ENCODE assay signal across 9 mouse cellular contexts in genomic region chr6:129232842-129233205, GRCm38 (mm10). TPM values are rescaled to one million over a fixed set of nuclear protein-coding genes. Genes with fewer than 3 reads are reported as not detected.
A peak's percentile ranks its signal among the peaks of the same experiment; 100 is the strongest.
DNase-seq lines count a peak whose midpoint lies in the region; ATAC-seq and TF ChIP-seq lines count a peak whose summit lies in the region.
"Had no signal": no experiment of that assay in that cellular context is flagged by ENCODE, and none has a peak within 500 bp of the region (broad histone marks: within the 10 kb centered on the region; RNA-seq: fewer than 3 reads in every experiment).

No protein-coding gene starts in this region.

- no peak overlapping the region for H3K27ac ChIP-seq in heart, embryonic 11.5 days (ENCODE audit: low read depth, low read length)
- H3K27ac ChIP-seq in heart, postnatal 0 days (ENCODE audit: low read depth): peak overlapping the region; percentile 80
- peak overlapping the region; percentile 36; the same call in 1 of the 2 replicates for H3K27ac ChIP-seq in lung, embryonic 14.5 days (ENCODE audit: low read depth)
- peak overlapping the region; percentile 49 for H3K27ac ChIP-seq in stomach, embryonic 15.5 days

- DNase-seq in heart, adult 11 months: peak; percentile 99
- DNase-seq in ES-CJ7 (ENCODE audit: low read depth, low spot score): peak; percentile 62
- peak; percentile 61 for DNase-seq in heart, postnatal 0 days (ENCODE audit: low spot score)
- peak; percentile 78 for DNase-seq in lung, embryonic 14.5 days
- DNase-seq in retina, postnatal 1 day: no peak
- no peak for DNase-seq in left cerebral cortex, adult 18-20 months (ENCODE audit: low spot score in 2 of 2)

- WGBS in heart, embryonic 11.5 days (ENCODE audit: insufficient replicate concordance): 72% methylated on average over 9 of the region's 9 CpGs
- 49% methylated on average over 9 of the region's 9 CpGs for WGBS in heart, postnatal 0 days
- 47% methylated on average over 9 of the region's 9 CpGs for WGBS in lung, embryonic 14.5 days
- WGBS in stomach, embryonic 15.5 days: 60% methylated on average over 9 of the region's 9 CpGs

- TF ChIP-seq EP300 in heart, postnatal 0 days (IDR thresholded peaks at IDR 0.05; ENCODE audit: low read depth): no peak

- no peak for TF ChIP-seq CTCF in heart, postnatal 0 days (IDR thresholded peaks at IDR 0.05; ENCODE audit: low read depth)
- TF ChIP-seq CTCF in lung, embryonic 14.5 days (IDR thresholded peaks at IDR 0.05; ENCODE audit: low read depth): no peak

- no peak for ATAC-seq in heart, embryonic 11.5 days (replicated peaks; ENCODE audit: insufficient number of reproducible peaks, low FRiP score, low TSS enrichment)
- ATAC-seq in heart, postnatal 0 days (ENCODE audit: insufficient read depth, low read depth): peak; percentile 50
- no peak for ATAC-seq in lung, embryonic 14.5 days (ENCODE audit: insufficient read depth)
- ATAC-seq in stomach, embryonic 15.5 days (ENCODE audit: insufficient read depth, low FRiP score, low read depth): no peak

- no peaks in the 10 kb centered on the region for H3K27me3 ChIP-seq in heart, embryonic 11.5 days (ENCODE audit: control insufficient read depth, insufficient read depth, low read length)
- no peaks in the 10 kb centered on the region for H3K27me3 ChIP-seq in heart, postnatal 0 days (ENCODE audit: control insufficient read depth, insufficient read depth, low read length)
- H3K27me3 ChIP-seq in lung, embryonic 14.5 days (ENCODE audit: insufficient read depth, low read length): no peaks in the 10 kb centered on the region
- no peaks in the 10 kb centered on the region for H3K27me3 ChIP-seq in stomach, embryonic 15.5 days (replicated peaks)

- H3K36me3 ChIP-seq in heart, embryonic 11.5 days (ENCODE audit: control insufficient read depth, insufficient read depth, low read length): no peaks in the 10 kb centered on the region
- no peaks in the 10 kb centered on the region for H3K36me3 ChIP-seq in heart, postnatal 0 days (replicated peaks; ENCODE audit: control insufficient read depth, insufficient read depth, low read length)
- no peaks in the 10 kb centered on the region for H3K36me3 ChIP-seq in lung, embryonic 14.5 days (ENCODE audit: insufficient read depth)
- H3K36me3 ChIP-seq in stomach, embryonic 15.5 days: no peaks in the 10 kb centered on the region

- no peak overlapping the region for H3K9ac ChIP-seq in heart, embryonic 11.5 days (ENCODE audit: low read depth, low read length)
- H3K9ac ChIP-seq in heart, postnatal 0 days (replicated peaks; ENCODE audit: low read depth, low read length): no peak overlapping the region
- H3K9ac ChIP-seq in lung, embryonic 14.5 days: no peak overlapping the region
- H3K9ac ChIP-seq in stomach, embryonic 15.5 days: no peak overlapping the region

- no peak overlapping the region for H3K4me3 ChIP-seq in heart, embryonic 11.5 days (ENCODE audit: low read depth, low read length)
- H3K4me3 ChIP-seq in heart, postnatal 0 days (ENCODE audit: low read depth, low read length): no peak overlapping the region
- no peak overlapping the region for H3K4me3 ChIP-seq in lung, embryonic 14.5 days (ENCODE audit: low read depth, low read length)
- H3K4me3 ChIP-seq in stomach, embryonic 15.5 days (replicated peaks): no peak overlapping the region

- no peaks in the 10 kb centered on the region; the same call in 1 of the 2 replicates for H3K4me1 ChIP-seq in heart, embryonic 11.5 days (ENCODE audit: control insufficient read depth, insufficient read depth, low read length)
- peaks cover 30% of the 10 kb centered on the region for H3K4me1 ChIP-seq in heart, postnatal 0 days (ENCODE audit: control insufficient read depth, insufficient read depth)
- peaks cover 21% of the 10 kb centered on the region for H3K4me1 ChIP-seq in lung, embryonic 14.5 days (ENCODE audit: insufficient read depth)
- 0 out of 2 replicates have a peak, but pooled peaks cover 22% of the 10 kb centered on the region for H3K4me1 ChIP-seq in stomach, embryonic 15.5 days

- H3K4me2 ChIP-seq in heart, embryonic 11.5 days: no peak overlapping the region
- H3K4me2 ChIP-seq in heart, postnatal 0 days (ENCODE audit: low read depth, low read length): no peak overlapping the region
- no peak overlapping the region for H3K4me2 ChIP-seq in lung, embryonic 14.5 days
- no peak overlapping the region for H3K4me2 ChIP-seq in stomach, embryonic 15.5 days

- no peaks in the 10 kb centered on the region for H3K9me3 ChIP-seq in heart, embryonic 11.5 days (replicated peaks; ENCODE audit: control insufficient read depth, low read length)
- H3K9me3 ChIP-seq in heart, postnatal 0 days (replicated peaks; ENCODE audit: control insufficient read depth, low read length): no peaks in the 10 kb centered on the region
- H3K9me3 ChIP-seq in lung, embryonic 14.5 days (ENCODE audit: low read depth, low read length): no peaks in the 10 kb centered on the region
- no peaks in the 10 kb centered on the region for H3K9me3 ChIP-seq in stomach, embryonic 15.5 days

RNA-seq across cellular contexts. Expression of gene Cd69, which starts 42.4 kb away (rescaled TPM):
- not detected in 2 replicates for polyA plus RNA-seq in heart, embryonic 11.5 days (2014; fragmentation: Nextera tagmentation; extraction: Ambion mirVana)
- total RNA-seq in heart, postnatal 0 days (2014; rRNA removed; ENCODE audit: low replicate concordance): not detected in 2 replicates
- not detected in 2 replicates for polyA plus RNA-seq in heart, postnatal 0 days (2015; fragmentation: Nextera tagmentation; extraction: Ambion mirVana)
- polyA plus RNA-seq in lung, embryonic 14.5 days (2014; fragmentation: Nextera tagmentation; extraction: Ambion mirVana): not detected in 2 replicates
- 0.40 and 0.59 TPM in 2 replicates for polyA plus RNA-seq in stomach, embryonic 15.5 days (2015; fragmentation: Nextera tagmentation; extraction: Ambion mirVana)
- total RNA-seq in left cerebral cortex, adult 18-20 months (2021): not detected
- total RNA-seq: left cerebral cortex, postnatal 25 days had no signal

RNA-seq across cellular contexts. Expression of gene Clec2d, which starts 52.4 kb away (rescaled TPM):
- 0.18 TPM in 1 of 2 replicates, not detected in the other for polyA plus RNA-seq in heart, embryonic 11.5 days (2014; fragmentation: Nextera tagmentation; extraction: Ambion mirVana)
- total RNA-seq in heart, postnatal 0 days (2014; rRNA removed; ENCODE audit: low replicate concordance): 24.4 and 67.2 TPM in 2 replicates
- 0.47 and 0.49 TPM in 2 replicates for polyA plus RNA-seq in heart, postnatal 0 days (2015; fragmentation: Nextera tagmentation; extraction: Ambion mirVana)
- polyA plus RNA-seq in lung, embryonic 14.5 days (2014; fragmentation: Nextera tagmentation; extraction: Ambion mirVana): 0.51 and 0.59 TPM in 2 replicates
- polyA plus RNA-seq in stomach, embryonic 15.5 days (2015; fragmentation: Nextera tagmentation; extraction: Ambion mirVana): 0.85 and 1.1 TPM in 2 replicates
- total RNA-seq in left cerebral cortex, adult 18-20 months (2021): 1 to 10 TPM; 6.2 to 8.1 TPM

Comparison
In these comparisons a context has a peak if more than half of its experiments do, and no peak if none do; other contexts are left out.
1. DNase-seq: peak in heart, adult 11 months (single experiment), ES-CJ7 (single experiment), heart, postnatal 0 days (single experiment) and lung, embryonic 14.5 days (single experiment); none in retina, postnatal 1 day (single experiment) and left cerebral cortex, adult 18-20 months (0 of 2).